Mouse (Mus musculus) left cerebral cortex, postnatal 14 days (tissue): ENCODE results near the gene Mavs. TPM values are rescaled to one million over a fixed set of nuclear protein-coding genes. Genes with fewer than 3 reads are reported as not detected.

Experiments used
- microRNA-seq, 2 experiments: library from miRNA; unstranded; fragments of <30 nt; microRNA quantifications; one replicate each; pipeline ENCODE4 v1.2.0; 2022
- total RNA-seq, 2 experiments: library from RNA; stranded (reverse); gene quantifications; 2 replicates each; pipeline ENCODE4 v1.2.3; 2021

Mavs gene
- total RNA-seq, 2 experiments from 2014 or later, result 6.3 TPM

Small RNA genes lying within 50 kb of the gene (microRNA-seq; reads per million reads assigned to microRNA genes)
- 16.8 to 50.1 reads per million in 2 experiments for gene Mir103-2

Other genes with a start within 250 kb of the Mavs start
- gene Gfra4, start 191.0 kb upstream of the Mavs start, total RNA-seq, result 10 to 100 TPM; 52.4 to 54.2 TPM
- gene Adam33, start 170.2 kb upstream of the Mavs start, total RNA-seq, result 1 to 10 TPM; 2.3 to 3.7 TPM
- under 1 TPM; 0.51 to 0.59 TPM for gene Siglec1, start 147.3 kb upstream of the Mavs start, total RNA-seq
- 10 to 100 TPM; 10.2 to 10.8 TPM for gene Hspa12b, start 106.8 kb upstream of the Mavs start, total RNA-seq
- gene Gm11037, start 100.6 kb upstream of the Mavs start, total RNA-seq, result not detected
- 10 to 100 TPM; 74.6 to 83.3 TPM for gene 1700037H04Rik, start 74.0 kb upstream of the Mavs start, total RNA-seq
- gene Cenpb, start 54.0 kb upstream of the Mavs start, total RNA-seq, result 10 to 100 TPM; 89.7 to 97.4 TPM
- gene Cdc25b, start 47.1 kb upstream of the Mavs start, total RNA-seq, result 10 to 100 TPM; 11.9 to 15.4 TPM
- gene Spef1, start 46.8 kb upstream of the Mavs start, total RNA-seq, result 10 to 100 TPM; 13.4 to 14.0 TPM
- gene Ap5s1, start 27.0 kb upstream of the Mavs start, total RNA-seq, result 10 to 100 TPM; 23.9 to 26.3 TPM
- 10 to 100 TPM; 62.7 to 62.9 TPM for gene Pank2, start 28.4 kb downstream of the Mavs start, total RNA-seq
- gene Rnf24, start 118.8 kb downstream of the Mavs start, total RNA-seq, result 10 to 100 TPM; 30.3 to 32.3 TPM